Mouse (Mus musculus) embryo, embryonic 10 days (tissue): ENCODE results near the gene 2810408A11Rik.
"Not testable (repeated sequence)": the region's sequence is repeated elsewhere in the genome, so short reads cannot be mapped to it uniquely, and the experiment has no call there.

Experiments used
- DNase-seq: peaks from one replicate; pipeline ENCODE4 v3.0.0-alpha.2; 2015; ENCODE audit warnings: low spot score

The 2810408A11Rik gene

DNA sequence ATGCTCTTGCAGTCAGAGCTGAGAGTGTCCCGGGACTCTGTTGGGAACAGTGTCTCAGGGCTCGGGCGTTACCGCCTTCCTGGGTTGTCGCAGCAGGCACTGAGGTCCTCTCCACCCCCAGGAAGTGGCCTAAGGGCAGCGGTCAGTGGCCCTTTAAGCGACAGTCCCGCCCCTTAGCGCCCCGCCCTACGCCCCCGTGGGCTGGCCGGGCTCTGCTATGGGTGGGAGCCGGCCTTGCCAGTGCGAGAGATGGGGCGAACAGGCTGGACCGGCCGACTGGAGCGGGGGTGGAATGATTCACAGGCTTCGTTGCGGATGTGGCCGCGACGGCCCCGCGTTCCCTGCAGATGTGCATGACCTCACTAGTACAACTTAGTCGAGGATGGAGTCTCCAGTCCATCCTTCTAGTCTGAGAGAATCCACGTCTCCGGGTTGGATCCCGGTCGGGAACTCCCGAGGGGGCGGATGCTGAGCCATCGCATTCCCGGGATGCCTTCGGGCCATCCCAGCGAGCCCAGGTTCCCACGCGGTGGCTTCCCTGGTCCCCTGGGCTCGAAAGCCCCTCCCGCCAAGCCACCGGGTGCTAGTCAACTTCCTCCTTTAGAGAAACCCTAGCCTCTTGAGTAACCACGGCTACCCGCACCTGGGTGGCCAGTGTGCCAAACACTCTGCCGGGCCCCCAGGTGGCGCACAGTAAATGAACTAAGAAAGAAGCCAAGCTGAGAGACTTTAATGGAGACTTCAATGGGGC is 19.8 kb downstream of the 2810408A11Rik start, which contains the start of gene Kctd11:
Gene Kctd11, minus strand, starts transcription at position 554 of the 751 bp plus-strand sequence.
- DNase-seq: peak; percentile 90

DNA sequence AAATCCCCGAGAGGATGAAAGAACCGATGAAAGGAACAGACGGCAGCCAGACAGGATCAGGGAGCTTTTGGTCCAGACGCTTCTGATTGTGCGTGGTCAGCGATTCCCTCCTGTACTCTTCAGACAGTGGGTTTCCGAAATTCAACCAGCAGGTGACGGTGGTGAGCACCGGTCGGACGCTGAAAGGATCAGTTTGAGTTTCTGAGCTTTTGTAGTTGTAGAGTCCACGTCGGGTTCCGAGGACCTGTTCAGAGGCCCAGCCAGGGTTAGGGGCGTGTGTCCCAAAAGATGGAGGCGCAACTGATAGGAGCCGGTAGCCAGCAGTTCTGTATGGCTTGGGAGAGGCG is 20.3 kb downstream of the 2810408A11Rik start:
- peak; percentile 85 for DNase-seq

DNA sequence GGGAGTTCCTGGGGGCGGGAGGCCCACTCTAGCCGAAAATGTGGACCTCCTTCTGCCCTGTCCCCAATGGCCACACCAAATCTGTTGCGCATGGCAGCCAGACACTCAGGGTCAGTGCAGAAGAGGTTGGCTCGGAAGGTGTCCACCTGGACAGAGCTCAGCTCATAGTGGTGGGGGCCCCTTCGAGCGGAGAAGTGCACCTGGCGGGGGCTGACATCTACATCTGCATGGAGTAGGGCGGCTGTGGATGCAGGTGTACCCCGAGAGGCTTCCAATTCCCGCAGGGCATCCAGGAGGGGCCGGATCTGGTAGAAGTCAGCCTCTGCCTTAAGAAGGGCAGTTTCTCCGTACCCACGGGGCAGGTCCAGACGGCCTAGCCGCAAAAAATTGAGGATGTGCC is 21.1 kb downstream of the 2810408A11Rik start:
- DNase-seq: no peak

DNA sequence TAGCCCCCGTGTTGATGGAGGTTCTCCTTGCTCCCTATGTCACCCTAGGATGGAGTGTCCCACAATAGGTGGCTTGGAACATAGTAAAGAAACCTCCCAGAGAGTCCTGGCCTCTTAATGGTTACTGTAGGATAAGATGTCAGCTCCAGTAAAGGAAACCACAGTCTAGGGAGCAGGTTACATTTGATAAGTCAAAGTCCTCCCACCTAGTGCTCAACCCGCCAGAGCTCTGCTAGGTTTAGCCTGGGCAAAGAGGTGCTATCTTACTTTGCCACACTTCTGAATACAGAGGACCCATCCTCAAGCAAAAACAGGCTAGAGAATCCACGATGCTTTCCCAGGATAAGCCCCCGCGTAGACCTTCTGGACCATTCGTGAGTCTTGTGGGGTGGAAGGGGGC is 21.8 kb downstream of the 2810408A11Rik start:
- no peak for DNase-seq

DNA sequence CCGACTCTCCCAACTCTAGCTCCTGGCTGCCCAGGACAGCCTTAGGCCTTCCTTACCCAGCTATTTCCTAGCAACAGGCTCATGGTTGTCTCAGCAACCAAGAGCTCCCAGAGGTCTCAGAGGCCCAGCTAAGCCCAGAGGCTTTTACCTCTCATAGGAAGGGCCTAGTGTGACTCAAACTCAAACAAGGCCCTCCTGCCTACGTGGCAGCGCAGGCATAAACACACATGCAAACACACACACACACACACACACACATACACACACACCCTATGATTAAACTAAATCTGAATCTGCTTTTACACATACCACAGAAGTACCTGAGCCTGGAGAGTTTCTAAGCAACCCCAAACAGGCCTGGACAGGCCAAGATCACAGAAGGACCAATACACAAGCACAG is 22.4 kb downstream of the 2810408A11Rik start:
- DNase-seq: no peak

DNA sequence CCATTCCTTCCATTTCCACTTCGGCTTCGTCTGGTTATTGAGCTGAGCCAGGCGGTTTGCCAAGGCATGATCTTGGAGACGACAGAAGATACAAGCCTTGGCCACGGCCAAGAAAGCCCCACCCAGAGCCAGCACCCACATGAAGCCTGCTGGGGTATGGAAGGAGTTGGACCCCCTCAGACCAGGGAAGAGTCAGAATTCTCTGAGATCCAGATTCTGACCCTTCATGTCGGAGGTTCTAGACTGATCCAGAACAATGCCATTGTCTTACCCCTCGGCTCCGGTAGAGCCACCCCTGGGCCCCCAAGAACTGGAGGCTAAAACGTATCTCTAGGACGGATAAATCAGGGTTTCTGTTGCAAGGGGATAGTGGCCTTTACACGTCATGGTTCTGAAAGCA is 22.9 kb downstream of the 2810408A11Rik start, which contains the start of gene Tmem95:
Gene Tmem95, minus strand, starts transcription at position 141 of the 400 bp plus-strand sequence.
- DNase-seq: no peak

DNA sequence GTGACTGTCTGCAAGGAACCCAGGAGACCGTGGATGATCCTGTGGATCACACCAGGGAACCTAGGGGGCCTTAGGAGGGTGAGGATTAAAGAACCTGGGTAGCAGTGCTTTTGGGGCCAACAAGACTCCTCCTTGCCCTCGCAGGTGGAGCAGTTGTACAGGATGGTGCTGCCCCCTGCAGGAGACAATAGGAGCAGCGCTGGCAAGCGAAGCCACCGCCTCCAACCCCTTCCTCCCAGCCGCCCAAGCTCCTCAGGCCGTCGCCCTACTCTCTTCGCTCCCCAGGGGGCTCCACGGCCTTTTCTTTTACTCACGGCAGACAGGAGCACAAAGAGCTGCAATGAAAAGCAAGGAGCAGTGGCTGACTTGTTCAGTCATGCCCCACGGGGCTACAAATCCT is 23.9 kb downstream of the 2810408A11Rik start:
- DNase-seq: peak; percentile 91

DNA sequence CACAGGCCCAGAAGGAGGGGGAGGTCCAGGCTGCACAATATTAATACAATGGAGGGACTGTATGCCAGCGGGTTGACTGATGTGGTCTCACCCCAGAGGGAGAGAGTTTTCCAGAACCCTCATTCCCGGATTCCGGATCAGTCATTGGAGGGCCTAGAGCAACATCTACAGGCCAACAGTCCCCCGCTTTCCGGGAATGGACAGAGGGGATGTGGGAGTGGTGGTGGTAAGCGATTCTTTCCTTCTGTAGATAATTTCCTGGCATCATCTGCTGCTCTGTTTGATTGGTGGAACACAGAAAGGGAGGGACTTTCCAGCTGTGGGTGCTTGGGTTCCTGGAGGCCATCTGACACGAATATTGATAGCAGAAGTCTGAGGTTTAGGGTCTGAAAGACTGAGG is 24.6 kb downstream of the 2810408A11Rik start:
- DNase-seq: no peak

DNA sequence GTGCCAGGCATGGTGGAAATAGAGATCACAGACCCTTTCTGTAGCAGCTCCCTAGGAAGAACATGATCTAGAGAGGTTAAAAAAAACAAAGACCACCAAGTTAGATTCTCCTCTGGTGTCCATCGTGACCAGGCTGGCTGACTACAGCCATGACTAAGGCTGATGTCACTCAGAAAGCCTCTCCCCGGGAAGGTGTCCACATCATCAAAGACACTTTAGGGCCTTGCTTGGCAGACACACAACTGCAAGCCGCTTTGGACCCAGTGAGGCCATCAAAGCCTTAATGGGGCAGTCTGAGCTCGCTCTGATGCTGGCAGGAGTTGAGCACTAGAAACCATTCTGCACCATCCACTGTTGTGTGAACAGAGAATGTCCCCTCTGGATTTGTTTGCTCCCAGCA is 28.3 kb downstream of the 2810408A11Rik start:
- no peak for DNase-seq

DNA sequence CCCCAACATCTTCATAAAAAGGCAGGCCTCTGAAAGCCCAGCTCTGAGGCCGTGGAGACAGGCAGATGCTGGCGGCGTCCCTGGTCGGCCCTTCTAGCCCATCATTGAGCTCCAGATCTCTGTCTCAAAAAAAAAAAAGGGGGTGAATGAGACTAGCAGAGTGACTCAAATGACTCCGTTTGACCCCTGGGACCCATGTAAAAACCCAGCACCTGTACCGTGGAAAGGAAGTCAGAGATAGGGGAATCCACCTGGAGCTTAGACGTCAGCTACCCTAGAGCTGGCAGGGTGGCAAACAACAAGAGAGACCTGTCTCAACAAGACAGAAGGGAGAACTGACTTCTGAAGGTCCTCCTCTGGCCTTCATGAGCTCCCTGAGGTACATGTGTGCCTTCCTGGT is 29.0 kb downstream of the 2810408A11Rik start:
- DNase-seq: no peak

DNA sequence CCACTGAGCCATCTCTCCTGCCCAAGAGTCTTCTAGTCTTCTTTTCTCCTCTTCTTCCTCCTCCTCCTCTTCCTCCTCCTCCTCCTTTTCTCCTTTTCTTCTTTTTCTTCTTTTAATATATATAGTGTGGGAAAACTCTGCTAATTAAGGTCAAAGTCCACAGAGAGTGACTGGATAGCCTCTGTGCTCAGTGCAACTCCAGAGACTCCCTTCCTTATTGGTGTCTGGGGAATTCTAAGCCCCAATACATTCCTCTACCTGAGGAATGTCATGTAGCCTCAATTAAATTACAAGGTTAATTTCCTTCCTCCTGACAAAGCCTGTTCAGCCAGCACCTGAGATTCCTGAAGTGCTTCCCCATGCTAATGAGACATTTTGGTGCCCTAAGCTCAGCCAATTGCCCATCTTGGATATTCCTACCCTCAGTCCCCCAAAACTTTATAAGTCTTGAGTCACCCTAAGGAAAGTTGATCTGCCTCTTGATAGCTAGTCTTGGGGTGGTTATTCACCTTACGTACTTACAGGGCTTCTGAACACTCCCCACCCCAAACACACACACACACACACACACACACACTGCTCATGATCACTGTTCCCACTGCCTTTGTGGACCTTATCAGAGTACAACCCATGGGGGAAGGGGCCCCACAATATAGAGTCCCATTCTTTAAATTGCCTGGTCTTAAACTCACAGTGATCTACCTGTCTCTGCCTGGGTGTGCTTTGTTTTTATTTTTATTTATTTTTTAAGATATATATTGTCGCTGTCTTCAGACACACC is 30.3 kb downstream of the 2810408A11Rik start:
- DNase-seq: no peak

DNA sequence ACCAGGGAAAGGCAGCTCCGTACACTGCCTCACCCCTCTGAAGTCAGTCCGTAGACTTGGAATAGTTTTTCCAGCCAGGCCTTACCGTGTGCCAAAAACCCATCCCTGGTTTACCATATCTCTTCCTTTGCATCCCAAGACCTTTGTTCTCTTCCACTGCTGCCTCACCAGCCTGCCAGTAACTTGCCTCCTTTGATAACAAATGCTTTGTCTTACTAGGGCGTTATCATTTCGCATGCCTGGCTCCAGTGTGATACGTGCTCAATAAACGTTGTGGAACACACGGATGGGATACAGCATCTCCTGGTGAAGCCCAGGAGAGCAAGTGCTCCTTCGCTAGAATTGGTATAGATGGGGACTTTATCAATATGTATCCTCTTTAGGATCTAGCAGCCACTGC is 33.5 kb downstream of the 2810408A11Rik start:
- no peak for DNase-seq

DNA sequence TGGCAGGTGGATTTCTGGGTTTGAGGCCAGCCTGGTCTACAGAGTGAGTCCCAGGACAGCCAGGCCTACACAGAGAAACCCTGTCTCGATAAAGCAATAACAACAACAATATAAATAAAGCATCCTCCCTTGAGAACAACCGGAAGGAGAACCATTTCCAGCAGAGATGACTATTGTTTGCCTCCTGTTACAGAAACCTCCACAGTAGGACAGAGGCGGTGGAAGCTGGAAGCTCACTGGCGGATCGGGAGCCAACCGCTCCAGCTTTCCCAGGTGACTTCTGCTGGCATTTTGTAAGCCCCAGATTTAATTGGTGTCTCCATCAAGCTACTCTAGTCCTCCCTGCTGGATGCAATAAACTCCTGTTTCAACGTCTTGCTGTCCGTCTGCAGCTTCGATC is 35.2 kb downstream of the 2810408A11Rik start:
- DNase-seq: no peak

DNA sequence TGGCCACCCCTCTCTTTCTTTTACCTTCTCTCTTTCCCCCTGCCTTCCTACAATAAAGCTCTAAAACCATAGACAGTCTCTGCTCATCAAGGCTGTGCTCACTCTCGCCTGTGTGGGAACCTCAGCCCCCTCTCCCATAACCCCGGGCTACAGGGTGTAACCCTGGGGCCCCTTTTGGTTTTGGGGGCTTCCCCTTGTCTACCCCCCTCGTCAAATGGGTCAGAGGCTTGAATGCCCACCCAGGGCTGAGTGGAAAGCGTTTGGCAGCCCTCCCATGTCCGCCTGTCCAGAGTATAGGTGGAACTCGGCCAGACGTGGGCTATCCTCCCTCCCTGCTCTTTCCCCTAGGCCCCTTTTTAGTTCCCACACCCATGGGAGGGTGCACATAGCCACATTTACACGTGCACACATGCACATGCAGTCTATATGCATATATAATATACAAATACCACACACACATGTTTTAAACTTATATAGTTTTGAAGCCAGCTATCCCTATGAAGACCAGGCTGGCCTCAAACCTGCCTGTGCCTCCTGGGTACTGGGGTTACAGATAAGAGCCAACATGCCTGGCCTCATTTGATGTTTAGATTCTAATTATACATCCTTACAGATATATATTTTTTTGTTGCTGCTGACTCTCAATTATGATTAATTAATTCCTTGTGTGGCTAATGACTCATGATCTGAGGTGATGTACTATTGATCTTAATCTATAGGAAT is 36.5 kb downstream of the 2810408A11Rik start:
- DNase-seq: no peak

DNA sequence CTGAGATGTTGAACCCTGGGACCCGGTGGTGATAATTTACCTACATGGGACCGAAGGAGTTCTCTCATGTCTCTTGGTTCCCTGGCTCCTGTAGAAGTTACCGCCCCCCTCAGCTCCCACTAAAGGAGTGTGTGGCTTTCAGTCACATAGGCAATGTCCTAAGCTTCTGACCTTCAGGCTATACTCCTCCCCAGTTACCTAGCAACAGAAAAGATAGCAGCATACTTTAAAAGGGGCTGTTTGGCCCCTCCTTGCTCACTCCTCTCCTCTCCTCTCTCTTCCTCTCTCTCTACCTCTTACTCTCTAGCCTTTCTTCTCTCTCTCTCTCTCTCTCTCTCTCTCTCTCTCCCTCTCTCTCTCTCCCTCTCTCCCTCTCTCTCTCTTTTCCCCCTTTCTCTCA is 37.1 kb downstream of the 2810408A11Rik start:
- DNase-seq: not testable (repeated sequence)

DNA sequence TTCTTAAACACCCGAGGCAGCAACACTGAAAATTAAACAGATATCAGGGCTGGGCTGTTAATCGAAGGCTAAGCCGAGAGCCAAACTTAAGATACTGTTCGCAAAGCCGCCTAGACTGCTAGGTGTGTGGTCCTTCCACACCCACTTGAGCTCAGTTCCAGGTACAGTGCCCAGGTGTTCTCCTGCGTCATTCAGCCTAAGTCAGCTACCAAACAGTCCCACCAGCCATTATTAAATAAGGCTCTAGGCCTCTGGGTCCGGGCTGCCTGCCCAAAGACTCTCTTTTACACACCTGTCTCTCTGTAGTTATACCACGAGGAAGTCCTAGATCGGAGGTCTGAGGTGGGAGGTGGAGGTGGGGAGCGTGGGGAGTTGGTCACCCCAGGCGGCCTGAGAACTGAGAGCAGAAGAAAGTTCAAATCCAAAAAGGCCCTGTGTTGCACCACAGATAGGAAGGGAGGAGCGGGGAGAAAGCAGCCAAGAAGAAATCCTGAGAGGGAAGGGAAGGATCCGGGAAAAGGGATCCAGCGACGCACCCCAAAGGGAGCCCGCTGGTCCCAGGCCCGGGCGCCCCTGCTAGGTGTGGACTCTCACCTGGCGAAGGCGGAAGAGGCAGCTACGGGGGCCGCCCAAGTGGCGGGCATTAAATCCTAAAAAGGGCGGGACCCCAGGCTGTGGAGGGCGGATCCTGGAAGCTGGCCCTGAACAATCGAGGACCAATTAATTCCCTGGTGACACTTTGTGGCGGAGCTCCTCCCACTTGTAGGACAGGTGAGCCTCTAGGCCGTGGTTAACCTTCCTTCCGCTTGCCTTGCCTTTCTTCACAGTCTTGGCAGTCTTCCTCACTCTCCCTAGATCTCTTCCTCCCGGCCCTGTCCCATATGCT is 42.4 kb downstream of the 2810408A11Rik start, which contains the start of gene Tnk1:
Gene Tnk1, minus strand, starts transcription at position 618 of the 886 bp plus-strand sequence.
- no peak for DNase-seq

DNA sequence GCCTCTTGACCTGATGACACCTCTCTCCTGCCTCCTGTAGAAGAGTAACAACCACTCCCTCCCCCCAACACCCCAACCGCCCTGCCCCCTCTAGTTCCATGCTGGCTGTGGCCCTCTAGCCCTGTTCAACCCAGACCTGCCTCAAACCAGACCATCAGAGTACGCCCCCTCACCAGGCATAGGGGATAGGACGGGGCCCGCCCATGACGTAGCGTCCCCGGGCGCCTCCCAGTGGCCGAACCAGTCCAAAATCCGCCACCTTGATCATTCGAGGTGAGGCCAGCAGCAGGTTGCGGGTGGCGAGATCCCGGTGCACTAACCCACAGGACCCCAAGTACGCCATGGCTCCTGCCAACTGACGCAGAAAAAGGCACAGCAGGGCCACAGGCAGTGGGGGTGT is 45.4 kb downstream of the 2810408A11Rik start:
- peak; percentile 77 for DNase-seq

DNA sequence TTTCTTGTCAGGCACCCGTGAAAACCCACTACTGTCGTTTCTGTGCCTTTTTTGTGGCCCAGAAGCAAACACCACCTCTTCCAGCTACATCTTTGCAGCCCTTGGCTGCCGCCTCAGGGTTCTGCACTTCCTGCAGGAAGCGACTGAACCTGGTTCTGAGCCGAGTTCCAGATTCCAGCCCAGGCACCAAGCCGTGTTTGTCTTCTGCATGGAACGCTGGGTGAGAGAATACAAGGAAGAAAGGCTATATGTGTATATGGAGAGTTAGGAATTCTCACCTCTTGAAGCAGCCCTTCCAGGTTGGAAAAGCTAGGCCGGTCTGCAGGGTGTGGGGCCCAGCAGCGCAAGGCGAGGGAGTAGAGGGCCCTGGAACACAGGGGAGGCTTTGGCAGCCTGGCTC is 46.1 kb downstream of the 2810408A11Rik start:
- no peak for DNase-seq

DNA sequence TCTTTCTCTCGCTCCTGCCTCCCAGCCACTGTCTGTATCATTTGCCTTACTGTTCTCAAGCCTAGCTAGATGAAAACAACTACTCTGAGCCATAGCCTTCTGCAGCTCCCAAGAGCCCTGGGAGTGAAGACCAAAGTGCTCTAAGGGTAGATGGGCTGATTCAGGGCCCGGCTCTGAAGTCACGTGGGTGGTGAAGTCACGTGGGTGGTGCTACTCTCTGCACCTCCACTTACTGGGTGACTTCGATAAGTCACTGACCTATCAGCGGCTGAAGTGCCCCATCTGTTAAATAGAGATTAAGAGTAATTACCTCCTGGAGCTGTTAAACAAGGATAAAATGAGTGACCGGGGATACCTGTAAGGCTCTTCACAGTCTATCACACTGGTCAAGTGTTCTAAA is 46.8 kb downstream of the 2810408A11Rik start:
- DNase-seq: no peak

DNA sequence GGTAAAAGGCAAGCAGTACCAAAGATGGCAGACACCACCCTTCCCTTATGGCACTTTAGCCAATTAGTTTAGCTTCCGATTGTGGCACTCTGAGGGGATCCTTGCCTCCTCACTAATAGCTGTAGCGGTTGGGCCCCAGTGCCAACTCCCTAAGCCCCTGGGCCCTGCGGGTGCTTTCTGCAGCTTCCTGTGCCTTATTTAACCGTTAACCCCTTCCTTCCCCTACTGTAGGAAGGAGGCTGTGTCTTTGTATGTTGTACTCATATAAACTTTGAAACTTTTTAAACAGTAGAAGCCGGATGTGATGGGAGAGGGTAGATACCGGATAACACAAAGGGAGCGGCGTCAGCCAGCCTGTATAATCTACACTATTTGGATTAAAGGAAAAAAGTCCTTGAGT is 50.0 kb downstream of the 2810408A11Rik start:
- no peak for DNase-seq

DNA sequence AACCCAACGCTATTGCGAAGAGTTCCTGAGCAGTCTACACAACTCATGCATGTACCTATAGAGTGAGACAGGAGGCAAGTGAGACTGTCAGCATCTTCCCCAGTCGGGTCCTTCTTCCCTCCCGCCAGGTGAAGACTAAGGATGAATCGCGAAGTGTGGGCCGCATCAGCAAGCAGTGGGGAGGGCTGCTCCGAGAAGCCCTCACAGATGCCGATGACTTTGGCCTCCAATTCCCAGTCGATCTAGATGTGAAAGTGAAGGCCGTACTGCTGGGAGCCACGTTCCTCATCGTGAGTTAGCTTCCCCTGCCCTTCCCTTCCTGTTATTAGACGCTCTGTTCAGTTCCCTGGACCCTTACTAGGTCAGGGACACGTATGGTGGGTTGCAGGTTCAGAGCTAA is 50.9 kb downstream of the 2810408A11Rik start:
- no peak for DNase-seq

DNA sequence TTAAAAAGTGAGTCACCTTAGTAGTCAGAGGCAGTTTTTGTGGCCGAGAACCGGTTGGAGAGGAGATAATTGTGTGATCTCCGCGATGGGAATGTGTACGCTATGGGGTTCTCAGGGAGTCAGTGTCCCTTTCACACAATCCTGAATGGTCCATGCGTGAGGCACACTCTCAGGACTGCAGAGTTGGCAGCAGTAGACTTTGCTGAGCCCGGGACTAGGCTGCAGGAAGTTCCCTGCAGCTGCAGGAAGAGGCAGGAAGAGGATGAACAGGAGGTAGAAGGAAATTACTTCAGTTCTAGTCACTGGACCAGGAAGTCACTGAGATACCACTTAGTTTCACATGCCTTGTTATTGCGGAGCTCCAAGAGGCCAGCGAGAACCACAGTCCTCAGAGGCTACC is 51.7 kb downstream of the 2810408A11Rik start:
- DNase-seq: no peak
